Mouse (Mus musculus): ENCODE data around the gene F8.

DNA sequence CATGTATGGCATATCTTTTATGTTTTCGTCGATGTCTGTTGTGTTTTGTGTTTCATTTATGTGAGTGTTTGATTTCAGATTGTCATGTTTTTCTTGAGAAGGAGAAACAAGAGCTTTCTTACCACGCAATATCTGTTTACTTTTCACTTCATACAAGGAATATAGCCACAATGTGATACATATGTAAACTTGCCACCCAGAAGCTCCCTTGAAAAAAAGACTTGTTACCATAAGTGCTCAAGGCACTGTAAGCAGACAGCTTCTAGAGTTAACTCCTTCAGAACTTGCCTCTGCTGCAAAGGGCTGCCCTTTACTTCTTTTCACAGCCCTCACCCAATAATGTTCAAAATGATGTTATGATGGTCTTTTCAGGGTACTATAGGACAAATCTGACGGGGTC is 234.0 kb downstream of the F8 start:
- TF ChIP-seq CTCF (IDR thresholded peaks at IDR 0.05; ENCODE audit: low read depth, low read length) (no peak), POLR2A (IDR thresholded peaks at IDR 0.05; ENCODE audit: borderline replicate concordance, low read depth, low read length) (no peak)

All from bone marrow macrophage, adult 2 months (primary cell).